Mouse (Mus musculus) testis, adult 2 months (tissue): ENCODE measurements around the gene Gm20388.

Source experiments
- CTCF ChIP-seq: fragments of 200-500 bp; IDR thresholded peaks from 2 replicates; pipeline ENCODE4 v1.5.1; 2012; ENCODE audit warnings: low read depth, mild to moderate bottlenecking, inconsistent platforms, low read length, moderate library complexity; ENCODE audit not compliant: control insufficient read depth, insufficient read depth, insufficient replicate concordance
- POLR2A ChIP-seq: fragments of 200-500 bp; IDR thresholded peaks from 2 replicates; pipeline ENCODE4 v1.6.1; 2012; ENCODE audit warnings: low read depth, mild to moderate bottlenecking, inconsistent platforms, low read length, moderate library complexity; ENCODE audit not compliant: control insufficient read depth

- TF ChIP-seq CTCF (no peak), POLR2A (no peak)
Measured at GRCm38 (mm10) chr8:119904323-119904911, 6.2 kb upstream of the Gm20388 start.
